Mouse (Mus musculus) adrenal gland, adult 18-20 months (tissue): Measurements from ENCODE around the gene Coro7. TPM values are rescaled to one million over a fixed set of nuclear protein-coding genes. Genes with fewer than 3 reads are reported as not detected.

Source experiments
- total RNA-seq, 2 experiments: library from RNA; stranded (reverse); gene quantifications; 1 replicate in 1 of 2; 2 replicates in 1 of 2; pipeline ENCODE4 v1.2.3; 2021

The Coro7 gene
- total RNA-seq, 2 experiments from 2014 or later = 21.0 to 25.7 TPM

Other genes starting within 250 kb of the Coro7 start
- 1 to 10 TPM; 7.3 to 8.3 TPM for gene Srl, start 138.0 kb downstream of the Coro7 start, total RNA-seq
- gene Tfap4, start 119.9 kb downstream of the Coro7 start, total RNA-seq = 1 to 10 TPM; 5.1 to 5.7 TPM
- 10 to 100 TPM; 11.3 to 11.5 TPM for gene Glis2, start 85.1 kb downstream of the Coro7 start, total RNA-seq
- 100 to 1,000 TPM; 117 to 118 TPM for gene Pam16, start 54.8 kb downstream of the Coro7 start, total RNA-seq
- gene Vasn, start 39.8 kb downstream of the Coro7 start, total RNA-seq = 10 to 100 TPM; 10.0 to 15.3 TPM
- gene Dnaja3, start 39.8 kb downstream of the Coro7 start, total RNA-seq = 100 to 1,000 TPM; 132 to 145 TPM
- gene Nmral1, start 39.6 kb upstream of the Coro7 start, total RNA-seq = 1 to 10 TPM; 3.1 to 4.7 TPM
- 10 to 100 TPM; 73.5 to 83.8 TPM for gene Hmox2, start 46.6 kb upstream of the Coro7 start, total RNA-seq
- gene Cdip1, start 110.5 kb upstream of the Coro7 start, total RNA-seq = 100 to 1,000 TPM; 121 to 147 TPM
- gene 4930562C15Rik, start 155.6 kb upstream of the Coro7 start, total RNA-seq = not detected
- gene Ubald1, start 200.5 kb upstream of the Coro7 start, total RNA-seq = 10 to 100 TPM; 33.3 to 39.0 TPM
- gene Mgrn1, start 206.5 kb upstream of the Coro7 start, total RNA-seq = 10 to 100 TPM; 83.7 to 86.4 TPM